Mouse (Mus musculus) stomach, postnatal 0 days (tissue): ENCODE results near the gene Nudt2.

Experiments used
- CTCF ChIP-seq: IDR thresholded peaks from 2 replicates; pipeline ENCODE4 v1.5.1; 2016; ENCODE audit warnings: antibody characterized with exemption, low read depth, mild to moderate bottlenecking, moderate library complexity
- EP300 ChIP-seq: optimal IDR thresholded peaks from 2 replicates; pipeline ENCODE3; 2016; ENCODE audit warnings: antibody characterized with exemption

- TF ChIP-seq CTCF (peak; percentile 43; the same call in 1 of the 2 replicates), EP300 (no peak)
Observed at GRCm38 (mm10) chr4:41481601-41482017, 16.7 kb downstream of the Nudt2 start.
